Mouse (Mus musculus): ENCODE measurements at regions not wholly inside any gene's neighbourhood (a gene's known extent, or its start where the extent isn't known, plus 50 kb on each side); places are given as distances from the start of the nearest gene placed in this dataset.

- no peak for TF ChIP-seq HCFC1 (IDR thresholded peaks at IDR 0.05; ENCODE audit: borderline replicate concordance, insufficient read depth, low read length)
- TF ChIP-seq ZC3H11A (IDR thresholded peaks at IDR 0.05; ENCODE audit: borderline replicate concordance, low read depth, low read length): no peak
- no peak for TF ChIP-seq CHD2 (IDR thresholded peaks at IDR 0.05; ENCODE audit: low read depth, low read length)
Measured at GRCm38 (mm10) chr6:95999441-95999840, 113.5 kb upstream of the Fam19a1 start.
